Mouse (Mus musculus): ENCODE measurements around the gene BC005561. TPM values are rescaled to one million over a fixed set of nuclear protein-coding genes. Genes with fewer than 3 reads are reported as not detected.

BC005561 gene
- 14.6 and 16.3 TPM in 2 replicates for polyA plus RNA-seq (2015; fragmentation: Nextera tagmentation; extraction: Ambion mirVana)

DNA sequence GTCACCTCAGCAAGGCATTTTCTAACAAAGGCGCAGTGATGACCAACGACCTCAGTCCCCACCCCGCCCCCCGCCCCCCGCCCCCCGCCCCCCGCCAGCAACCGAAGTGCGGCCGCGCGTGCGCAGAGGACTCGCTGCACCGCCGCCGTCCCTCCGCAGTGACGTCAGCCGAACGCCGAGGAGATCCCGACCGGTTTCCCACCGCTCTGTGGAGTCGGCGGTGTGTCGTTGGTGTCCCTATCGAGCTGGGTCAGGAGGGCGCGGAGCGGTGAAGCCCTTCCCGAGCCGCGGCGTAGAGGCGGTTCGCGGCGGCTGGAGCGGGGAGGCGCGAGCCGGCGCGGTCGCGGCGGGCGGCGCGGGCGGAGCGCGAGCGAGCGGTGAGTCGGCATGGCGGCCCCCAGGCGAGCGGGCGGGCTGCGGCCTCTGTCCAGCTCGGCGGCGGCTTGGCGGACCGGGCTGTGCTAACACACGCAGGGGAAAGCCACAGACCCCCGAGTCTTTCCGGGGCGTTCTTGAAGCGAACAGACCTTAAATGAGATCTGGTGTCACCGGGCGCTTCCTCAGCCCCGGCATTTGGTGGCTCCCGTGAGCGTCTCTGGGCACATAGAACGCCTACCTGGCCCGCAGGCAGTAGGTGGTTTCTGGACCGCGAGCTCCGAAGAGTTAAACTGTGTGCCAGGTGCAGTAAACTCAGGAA is at the start of gene BC005561:
TSS of gene BC005561 (plus strand) at position 158 of the 697 bp plus-strand sequence.
- Histone ChIP-seq H3K4me1 (peaks cover 11% of the 10 kb centered on the region), H3K9me3 (peaks cover 4% of the 10 kb centered on the region), H3K4me3 (peak within 1 kb of the TSS; percentile 85), H3K4me2 (replicated peaks) (peak within 1 kb of the TSS; percentile 71), H3K27ac (peak within 1 kb of the TSS; percentile 86; the same call in 1 of the 2 replicates), H3K9ac (peak within 1 kb of the TSS; percentile 88), H3K27me3 (no peaks in the 10 kb centered on the region), H3K36me3 (peaks cover 32% of the 10 kb centered on the region)
- ATAC-seq (ENCODE audit: low FRiP score, low read depth) = peak; percentile 92
- under 1% methylated on average over 58 of the region's 83 CpGs for WGBS

DNA sequence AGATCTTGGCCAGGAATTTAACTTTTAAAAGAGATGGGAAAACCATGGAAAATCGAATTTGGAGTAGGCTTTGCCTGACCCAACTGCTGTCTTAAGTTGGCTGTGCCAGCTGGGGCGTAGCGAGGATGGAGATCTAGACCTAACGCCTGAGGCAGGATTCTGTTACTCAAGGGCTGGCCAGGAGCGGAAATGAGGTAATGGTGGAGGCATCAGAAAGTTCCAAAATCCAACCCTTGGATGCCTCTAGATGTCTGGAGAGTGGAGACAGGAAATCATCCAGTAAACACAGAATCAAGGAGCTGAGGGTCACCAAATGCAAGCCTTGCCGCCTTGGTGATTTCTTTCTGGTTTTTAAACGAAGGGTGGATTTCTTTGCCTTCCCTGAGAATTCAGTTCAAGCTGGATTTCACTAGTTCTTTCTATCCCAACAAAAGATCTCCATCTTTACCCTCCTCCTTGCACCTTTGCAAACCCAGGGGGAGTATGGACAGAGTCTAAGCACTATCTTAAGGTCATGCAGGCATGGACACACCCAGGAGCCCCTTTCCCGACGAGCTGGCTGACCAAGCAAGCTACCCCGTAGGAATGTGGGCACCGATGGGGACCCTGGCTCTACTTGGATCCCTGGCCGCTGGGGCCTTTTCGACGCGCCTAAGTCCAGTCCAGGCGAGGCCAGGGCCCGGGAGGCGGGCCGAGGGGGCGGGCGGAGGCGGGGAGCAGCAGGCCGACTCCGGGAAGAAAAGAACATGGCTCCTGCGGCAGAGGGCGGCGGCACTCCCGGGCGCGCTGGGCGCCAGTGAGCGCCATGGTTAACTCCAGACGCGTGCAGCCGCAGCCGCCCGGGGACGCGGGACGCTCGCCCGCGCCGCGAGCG is 49.1 kb upstream of the BC005561 start, which contains the start of gene Pkd2:
TSS of gene Pkd2 (plus strand) at position 619 of the 874 bp plus-strand sequence.
- Histone ChIP-seq H3K4me2 (replicated peaks) (peak within 1 kb of the TSS; percentile 72), H3K27me3 (no peaks in the 10 kb centered on the region), H3K4me3 (peak within 1 kb of the TSS; percentile 89), H3K27ac (peak within 1 kb of the TSS; percentile 97), H3K36me3 (peaks cover 27% of the 10 kb centered on the region), H3K4me1 (peaks cover 26% of the 10 kb centered on the region), H3K9me3 (peaks cover 8% of the 10 kb centered on the region), H3K9ac (peak within 1 kb of the TSS; percentile 98)
- ATAC-seq (ENCODE audit: low FRiP score, low read depth) = peak; percentile 88
- WGBS = 10% methylated on average over 45 of the region's 46 CpGs

DNA sequence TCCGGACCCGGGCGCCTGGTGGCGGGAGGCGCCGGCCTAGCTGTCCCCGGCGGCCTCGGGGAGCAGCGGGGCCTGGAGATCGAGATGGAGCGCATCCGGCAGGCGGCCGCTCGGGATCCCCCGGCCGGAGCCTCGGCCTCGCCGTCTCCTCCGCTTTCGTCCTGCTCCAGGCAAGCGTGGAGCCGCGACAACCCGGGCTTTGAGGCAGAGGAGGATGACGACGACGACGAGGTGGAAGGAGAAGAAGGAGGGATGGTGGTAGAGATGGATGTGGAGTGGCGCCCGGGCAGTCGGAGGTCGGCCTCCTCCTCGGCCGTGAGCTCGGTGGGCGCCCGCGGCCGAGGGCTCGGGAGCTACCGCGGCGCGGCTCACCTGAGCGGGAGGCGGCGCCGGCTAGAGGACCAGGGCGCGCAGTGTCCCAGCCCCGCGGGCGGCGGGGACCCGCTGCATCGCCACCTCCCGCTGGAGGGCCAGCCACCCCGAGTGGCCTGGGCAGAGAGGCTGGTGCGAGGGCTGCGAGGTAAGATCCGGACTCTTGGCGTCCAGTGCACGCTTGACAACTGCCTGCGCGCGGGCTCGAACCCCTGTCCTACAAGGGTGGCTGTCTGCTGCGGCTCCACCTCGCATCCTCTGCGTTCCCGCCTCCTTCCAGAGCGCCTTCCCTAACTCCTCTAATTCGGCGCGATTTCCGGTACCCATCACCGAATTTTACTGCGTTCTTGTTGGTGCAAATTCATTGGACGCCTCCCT is 48.3 kb upstream of the BC005561 start:
- WGBS = under 1% methylated on average over 74 of the region's 82 CpGs
- Histone ChIP-seq H3K9ac (peak overlapping the region; percentile 98), H3K27me3 (no peaks in the 10 kb centered on the region), H3K4me3 (peak overlapping the region; percentile 89), H3K4me2 (replicated peaks) (peak overlapping the region; percentile 72), H3K27ac (peak overlapping the region; percentile 97), H3K36me3 (peaks cover 34% of the 10 kb centered on the region), H3K9me3 (peaks cover 8% of the 10 kb centered on the region), H3K4me1 (peaks cover 21% of the 10 kb centered on the region)
- ATAC-seq (ENCODE audit: low FRiP score, low read depth) = peak; percentile 59

DNA sequence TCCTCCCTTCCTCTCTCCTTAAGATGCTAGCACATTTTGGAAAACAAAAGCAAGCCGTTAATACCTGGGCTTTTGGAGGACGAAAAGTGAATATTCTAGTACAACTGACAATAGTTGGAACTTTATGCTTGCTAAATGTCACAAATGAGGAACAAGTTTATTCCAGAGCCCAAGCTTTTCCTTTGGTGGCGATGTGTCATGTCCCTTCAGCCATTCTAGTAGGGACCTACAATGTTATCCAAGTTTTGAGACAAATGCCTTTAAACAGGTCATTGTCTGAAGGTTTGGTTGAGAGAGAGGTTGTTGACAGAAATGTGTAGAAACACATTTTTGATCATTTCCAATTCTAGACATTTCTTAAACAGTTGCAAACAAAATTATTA is 47.7 kb upstream of the BC005561 start:
- Histone ChIP-seq H3K4me3 (peak overlapping the region; percentile 89), H3K27ac (peak overlapping the region; percentile 97; the same call in 1 of the 2 replicates), H3K9ac (peak overlapping the region; percentile 98), H3K4me2 (replicated peaks) (peak overlapping the region; percentile 72), H3K27me3 (no peaks in the 10 kb centered on the region), H3K9me3 (peaks cover 8% of the 10 kb centered on the region), H3K36me3 (peaks cover 39% of the 10 kb centered on the region), H3K4me1 (peaks cover 21% of the 10 kb centered on the region)
- 22% methylated on average over 3 of the region's 3 CpGs for WGBS
- no peak for ATAC-seq (ENCODE audit: low FRiP score, low read depth)

DNA sequence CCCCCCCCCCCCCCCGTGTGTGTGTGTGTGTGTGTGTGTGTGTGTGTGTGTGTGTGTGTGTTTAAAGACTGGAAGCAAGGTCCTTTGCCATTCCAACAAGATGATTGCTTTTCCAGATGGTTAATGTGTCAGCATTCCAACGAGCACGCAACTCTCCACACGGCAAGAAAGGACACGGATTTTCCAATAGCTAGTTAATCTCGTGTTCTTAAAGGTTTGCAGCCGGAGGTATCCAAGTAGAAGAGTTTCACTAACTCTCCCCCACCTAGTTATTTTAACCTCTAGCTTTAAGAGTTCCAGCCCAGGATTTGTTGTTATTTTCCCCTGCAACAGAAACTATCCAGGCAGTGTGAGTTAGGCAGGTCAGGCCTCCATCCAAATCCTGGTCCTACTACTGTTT is 47.3 kb upstream of the BC005561 start:
- H3K4me3 ChIP-seq = peak overlapping the region; percentile 89
- H3K4me1 ChIP-seq = peaks cover 21% of the 10 kb centered on the region
- no peak for ATAC-seq (ENCODE audit: low FRiP score, low read depth)
- H3K9me3 ChIP-seq = peaks cover 8% of the 10 kb centered on the region
- no peaks in the 10 kb centered on the region for H3K27me3 ChIP-seq
- 9% methylated on average over 6 of the region's 7 CpGs for WGBS
- H3K9ac ChIP-seq = peak overlapping the region; percentile 50; the same call in 1 of the 2 replicates
- peaks cover 43% of the 10 kb centered on the region for H3K36me3 ChIP-seq
- H3K4me2 ChIP-seq (replicated peaks) = peak overlapping the region; percentile 72
- no peak overlapping the region for H3K27ac ChIP-seq

DNA sequence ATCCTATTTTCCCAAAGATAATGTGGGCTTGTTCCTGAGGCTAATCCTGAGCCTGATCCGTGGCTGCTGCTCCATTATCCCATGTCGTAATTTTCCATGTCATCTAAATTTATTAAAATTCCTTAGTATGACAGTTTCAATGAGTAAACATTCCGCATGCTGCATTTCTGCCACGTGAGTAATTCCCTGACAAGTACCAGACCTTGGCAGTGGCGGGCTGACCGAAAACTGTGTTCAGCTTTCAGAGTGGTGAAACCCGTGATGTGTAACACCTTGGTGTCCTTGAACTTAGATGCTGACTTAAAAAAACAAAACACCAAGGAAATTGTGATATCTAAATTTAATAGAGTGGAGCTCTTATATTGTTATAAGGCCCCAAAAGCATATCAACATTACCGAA is 42.9 kb upstream of the BC005561 start:
- Histone ChIP-seq H3K27ac (no peak overlapping the region), H3K4me2 (replicated peaks) (no peak overlapping the region), H3K36me3 (peaks cover 62% of the 10 kb centered on the region), H3K27me3 (no peaks in the 10 kb centered on the region), H3K4me1 (0 out of 2 replicates have a peak, but pooled peaks cover 13% of the 10 kb centered on the region), H3K4me3 (no peak overlapping the region), H3K9me3 (no peaks in the 10 kb centered on the region), H3K9ac (no peak overlapping the region)
- 72% methylated on average over 8 of the region's 8 CpGs for WGBS
- ATAC-seq (ENCODE audit: low FRiP score, low read depth) = no peak

DNA sequence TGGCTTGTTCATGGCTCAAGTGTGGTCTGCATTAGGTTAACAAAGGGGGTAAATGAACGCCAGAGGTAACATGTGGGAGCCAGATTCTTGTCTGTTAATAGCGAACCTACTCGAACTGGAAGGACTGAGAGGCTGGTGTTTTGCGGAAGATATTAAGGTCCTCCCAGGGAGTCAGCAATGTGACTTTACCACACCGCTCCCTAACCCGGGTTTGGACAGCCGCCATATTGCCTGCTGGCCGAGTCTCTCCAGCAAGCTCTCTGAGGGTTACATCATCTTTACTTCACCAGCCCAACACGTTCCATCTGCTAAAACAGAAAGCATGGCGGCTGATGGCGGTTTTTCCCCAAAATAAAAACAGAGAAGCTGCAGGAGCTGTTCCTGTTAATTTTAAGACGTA is 42.4 kb upstream of the BC005561 start:
- H3K9me3 ChIP-seq = no peaks in the 10 kb centered on the region
- H3K4me3 ChIP-seq = no peak overlapping the region
- ATAC-seq (ENCODE audit: low FRiP score, low read depth) = peak; percentile 52
- H3K4me1 ChIP-seq = 0 out of 2 replicates have a peak, but pooled peaks cover 13% of the 10 kb centered on the region
- WGBS = 65% methylated on average over 12 of the region's 12 CpGs
- H3K27ac ChIP-seq = no peak overlapping the region
- H3K4me2 ChIP-seq (replicated peaks) = no peak overlapping the region
- H3K9ac ChIP-seq = no peak overlapping the region
- H3K36me3 ChIP-seq = peaks cover 66% of the 10 kb centered on the region
- no peaks in the 10 kb centered on the region for H3K27me3 ChIP-seq

DNA sequence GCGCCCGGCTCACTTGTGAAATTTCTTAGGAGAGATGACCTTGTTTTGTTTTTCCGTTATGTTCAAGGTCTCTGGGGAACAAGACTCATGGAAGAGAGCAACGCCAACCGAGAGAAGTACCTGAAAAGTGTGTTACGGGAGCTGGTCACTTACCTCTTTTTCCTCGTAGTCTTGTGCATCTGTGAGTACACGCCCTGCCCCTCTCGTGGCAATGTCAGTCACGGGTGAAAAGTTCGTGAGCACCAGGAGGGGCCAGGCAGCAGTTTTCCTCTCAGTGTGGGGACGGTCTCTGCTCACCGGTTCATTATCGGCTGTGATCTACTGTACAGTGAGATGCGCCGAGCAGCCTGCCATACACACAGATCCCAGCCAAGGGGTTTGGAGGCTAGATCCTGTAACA is 41.3 kb upstream of the BC005561 start:
- Histone ChIP-seq H3K4me1 (0 out of 2 replicates have a peak, but pooled peaks cover 7% of the 10 kb centered on the region), H3K27ac (no peak overlapping the region), H3K9ac (no peak overlapping the region), H3K27me3 (no peaks in the 10 kb centered on the region), H3K36me3 (peaks cover 76% of the 10 kb centered on the region), H3K4me3 (no peak overlapping the region), H3K9me3 (no peaks in the 10 kb centered on the region), H3K4me2 (replicated peaks) (no peak overlapping the region)
- 95% methylated on average over 16 of the region's 16 CpGs for WGBS
- ATAC-seq (ENCODE audit: low FRiP score, low read depth) = no peak

DNA sequence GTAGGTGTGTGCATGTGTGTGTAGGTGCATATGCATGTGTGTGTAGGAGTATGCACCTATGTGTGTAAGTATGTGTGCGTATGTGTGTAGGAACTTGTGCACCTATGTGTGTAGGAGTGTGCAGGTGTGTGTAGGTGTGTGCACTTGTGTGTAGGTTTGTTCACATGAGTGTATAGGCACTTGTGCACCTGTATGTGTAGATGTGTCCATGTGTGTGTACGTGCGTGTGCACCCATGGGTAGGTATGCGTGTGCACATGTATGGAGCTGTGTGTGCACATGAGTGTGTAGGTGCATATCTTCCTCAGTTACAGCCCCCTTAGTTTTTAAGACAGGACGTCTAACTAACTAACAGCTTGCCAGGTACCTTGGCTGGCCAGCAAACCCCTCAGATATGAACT is 39.6 kb upstream of the BC005561 start:
- no peak overlapping the region for H3K4me2 ChIP-seq (replicated peaks)
- H3K27me3 ChIP-seq = no peaks in the 10 kb centered on the region
- ATAC-seq (ENCODE audit: low FRiP score, low read depth) = no peak
- H3K4me1 ChIP-seq = no peaks in the 10 kb centered on the region
- no peak overlapping the region for H3K4me3 ChIP-seq
- peaks cover 80% of the 10 kb centered on the region for H3K36me3 ChIP-seq
- no peak overlapping the region for H3K27ac ChIP-seq
- H3K9ac ChIP-seq = no peak overlapping the region
- 89% methylated on average over 5 of the region's 5 CpGs for WGBS
- no peaks in the 10 kb centered on the region for H3K9me3 ChIP-seq

DNA sequence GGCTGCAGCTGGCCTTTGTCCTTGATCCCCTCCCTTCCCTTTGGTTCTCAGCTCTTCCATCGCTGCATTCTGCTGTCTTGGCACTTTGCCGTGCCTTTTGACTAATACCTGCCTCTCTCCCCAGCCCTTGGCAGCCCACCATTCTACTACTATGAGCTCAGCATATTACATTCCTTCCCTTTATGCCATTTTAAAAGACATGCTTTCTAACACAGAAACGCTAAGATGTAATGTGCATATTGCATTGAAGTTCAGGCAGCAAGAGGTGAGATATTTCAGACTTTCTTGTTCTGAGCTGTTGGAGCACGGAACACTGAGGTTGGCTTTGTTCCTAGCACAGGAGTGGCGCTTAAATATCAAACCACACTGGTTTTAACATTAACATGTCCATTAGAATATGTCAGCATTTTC is 37.2 kb upstream of the BC005561 start:
- no peak overlapping the region for H3K4me3 ChIP-seq
- no peaks in the 10 kb centered on the region for H3K4me1 ChIP-seq
- no peak overlapping the region for H3K9ac ChIP-seq
- H3K27ac ChIP-seq = no peak overlapping the region
- H3K9me3 ChIP-seq = no peaks in the 10 kb centered on the region
- no peaks in the 10 kb centered on the region for H3K27me3 ChIP-seq
- peaks cover 58% of the 10 kb centered on the region for H3K36me3 ChIP-seq
- WGBS = 87% methylated on average over 5 of the region's 5 CpGs
- ATAC-seq (ENCODE audit: low FRiP score, low read depth) = no peak
- no peak overlapping the region for H3K4me2 ChIP-seq (replicated peaks)

DNA sequence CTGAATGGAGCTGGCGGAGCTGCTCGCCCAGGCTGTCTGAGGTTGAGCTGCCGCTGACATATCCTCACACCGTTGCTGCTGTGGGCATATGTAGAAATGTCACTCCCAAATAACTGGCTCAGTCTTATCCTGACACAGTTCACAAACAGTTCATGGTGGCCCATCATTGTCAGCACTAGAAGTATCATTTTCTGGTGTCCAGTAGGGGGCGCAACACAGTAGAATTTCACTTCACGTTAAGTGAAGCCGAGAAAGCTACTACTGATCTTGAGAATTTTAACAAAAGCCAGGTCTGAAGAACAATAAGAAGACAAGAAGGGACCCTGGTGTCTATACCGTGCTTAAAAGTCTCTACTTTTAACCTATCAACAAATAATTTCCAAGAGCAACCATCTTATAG is 35.8 kb upstream of the BC005561 start:
- no peaks in the 10 kb centered on the region for H3K4me1 ChIP-seq
- H3K27ac ChIP-seq = no peak overlapping the region
- no peak overlapping the region for H3K4me3 ChIP-seq
- no peaks in the 10 kb centered on the region for H3K9me3 ChIP-seq
- no peaks in the 10 kb centered on the region for H3K27me3 ChIP-seq
- no peak overlapping the region for H3K9ac ChIP-seq
- 96% methylated on average over 8 of the region's 8 CpGs for WGBS
- peaks cover 52% of the 10 kb centered on the region for H3K36me3 ChIP-seq
- H3K4me2 ChIP-seq (replicated peaks) = no peak overlapping the region
- ATAC-seq (ENCODE audit: low FRiP score, low read depth) = no peak

Data from limb, embryonic 13.5 days (tissue).